Mouse (Mus musculus) spleen, adult 18-20 months (tissue): ENCODE measurements around the gene Trappc10.

Experiments used
- DNase-seq, 2 experiments: peaks; one replicate each; pipeline ENCODE4 v3.0.0; 2022; ENCODE audit warnings: mixed read lengths in 2 of 2

Trappc10 gene

GRCm38 (mm10) chr10:78244438-78245224 lies at the start of gene Trappc10:
Gene Trappc10 (minus strand): TSS chr10:78244641.
- DNase-seq = peak; percentile 82 to 86

DNA sequence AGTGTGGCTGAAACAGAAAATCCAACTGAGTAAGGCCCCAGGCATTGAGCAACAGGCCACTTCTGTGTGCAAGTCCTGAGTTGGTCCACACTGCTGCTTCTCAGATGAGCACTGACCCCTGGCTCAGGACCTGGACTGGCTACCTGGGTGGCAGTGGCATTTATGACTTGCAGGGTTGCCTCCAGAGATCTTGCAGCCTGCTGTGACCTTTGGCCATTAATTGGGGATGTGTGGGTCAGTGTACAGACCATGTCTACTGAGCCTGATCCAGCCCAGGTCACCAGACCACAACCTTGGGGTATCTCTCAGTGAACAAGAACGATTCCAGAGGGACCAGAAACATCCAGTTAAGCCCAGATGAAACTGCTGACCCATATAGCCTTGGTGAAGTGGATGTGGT lies 49.1 kb upstream of the Trappc10 start:
- DNase-seq = no peak

GRCm38 (mm10) chr10:78292381-78292780 lies 47.9 kb upstream of the Trappc10 start:
- no peak for DNase-seq

GRCm38 (mm10) chr10:78290730-78291535 lies 46.5 kb upstream of the Trappc10 start:
- no peak for DNase-seq

GRCm38 (mm10) chr10:78288896-78289295 lies 44.5 kb upstream of the Trappc10 start:
- no peak for DNase-seq

- no peak for DNase-seq
Measured at GRCm38 (mm10) chr10:78288135-78288534, 43.7 kb upstream of the Trappc10 start.

GRCm38 (mm10) chr10:78287465-78288132 lies 43.2 kb upstream of the Trappc10 start:
- DNase-seq = no peak

GRCm38 (mm10) chr10:78285959-78286358 lies 41.5 kb upstream of the Trappc10 start:
- DNase-seq = no peak

DNA sequence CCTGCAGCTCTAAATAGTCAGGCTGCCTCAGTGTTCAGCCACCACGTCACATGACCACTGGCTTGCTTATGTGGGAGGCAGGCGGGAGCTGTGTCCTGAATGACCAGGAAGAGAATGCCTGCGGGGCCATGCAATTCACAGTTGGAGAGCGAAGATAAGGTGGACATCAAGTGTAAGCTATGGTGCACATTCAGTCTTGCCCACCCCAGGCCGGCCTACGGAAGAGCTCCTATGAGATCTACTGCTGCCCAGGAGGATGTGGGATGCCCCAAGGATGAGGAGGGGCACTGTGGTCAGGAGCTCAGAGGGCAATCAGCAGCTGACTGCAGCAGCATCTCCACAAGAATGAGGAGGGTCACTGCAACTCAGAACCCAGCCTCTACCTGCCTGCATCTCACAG lies 41.0 kb upstream of the Trappc10 start:
- DNase-seq = no peak

DNA sequence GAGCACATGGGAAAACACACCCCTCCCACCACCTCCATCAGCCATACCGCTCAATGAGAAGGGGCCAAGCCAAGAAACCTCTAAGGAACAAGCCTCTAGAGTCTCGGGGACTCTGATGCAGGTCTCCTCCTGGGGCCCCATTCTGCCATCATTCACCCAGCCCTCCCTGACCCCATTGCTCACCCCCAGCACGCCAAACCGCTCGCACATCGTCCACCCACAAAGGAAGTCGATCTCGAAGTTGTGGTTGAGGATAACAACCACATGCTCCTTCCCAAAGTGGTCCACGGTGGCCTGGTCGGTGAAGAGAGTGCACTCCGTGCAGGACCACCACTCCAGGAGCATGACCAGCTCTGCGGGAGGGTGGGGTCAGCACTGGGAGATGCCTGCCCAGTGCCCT lies 40.4 kb upstream of the Trappc10 start:
- DNase-seq = no peak

- no peak for DNase-seq
Measured at GRCm38 (mm10) chr10:78282411-78282810, 38.0 kb upstream of the Trappc10 start.

DNA sequence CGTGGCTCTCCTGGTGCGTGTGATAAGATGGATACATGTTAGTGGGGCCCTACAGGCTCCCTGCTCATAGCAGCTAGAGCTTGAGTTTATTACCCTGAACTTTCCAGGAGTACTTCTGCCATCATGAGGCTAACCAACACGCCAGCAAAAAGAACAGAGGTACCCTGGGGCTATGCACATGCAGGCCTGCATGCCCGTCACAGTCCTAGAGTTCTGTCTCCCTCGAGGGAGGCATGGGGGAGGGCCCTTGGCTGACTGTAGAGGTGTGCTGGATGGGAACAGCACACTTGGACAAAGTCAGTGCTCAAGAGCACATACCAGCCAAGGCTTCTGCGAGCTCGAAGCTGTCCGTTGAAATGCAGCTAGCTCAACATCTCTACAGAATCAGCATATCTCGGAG lies 36.0 kb upstream of the Trappc10 start:
- no peak for DNase-seq

- peak in 1 of 2 experiments; percentile 46 for DNase-seq
Measured at GRCm38 (mm10) chr10:78279210-78279609, 34.8 kb upstream of the Trappc10 start.

- DNase-seq = no peak
Measured at GRCm38 (mm10) chr10:78277835-78278234, 33.4 kb upstream of the Trappc10 start.

DNA sequence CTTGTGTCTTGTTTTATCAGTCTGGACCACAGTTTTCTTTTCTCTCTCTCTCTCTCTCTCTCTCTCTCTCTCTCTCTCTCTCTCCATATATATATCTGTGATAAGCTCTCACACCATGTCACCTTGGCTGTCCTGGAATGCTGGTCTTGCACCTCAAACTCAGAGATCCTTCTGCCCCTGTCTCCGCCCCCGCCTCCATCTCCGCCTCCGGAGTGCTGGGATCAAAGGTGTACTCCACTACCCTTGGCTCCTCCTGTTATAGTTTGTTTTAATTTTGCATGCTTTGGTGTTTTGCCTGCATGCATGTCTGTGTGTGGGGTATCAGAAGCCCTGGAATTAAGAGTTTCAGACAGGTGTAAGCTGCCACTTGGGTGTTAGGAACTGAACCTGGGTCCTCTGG lies 31.8 kb upstream of the Trappc10 start:
- DNase-seq = no peak

DNA sequence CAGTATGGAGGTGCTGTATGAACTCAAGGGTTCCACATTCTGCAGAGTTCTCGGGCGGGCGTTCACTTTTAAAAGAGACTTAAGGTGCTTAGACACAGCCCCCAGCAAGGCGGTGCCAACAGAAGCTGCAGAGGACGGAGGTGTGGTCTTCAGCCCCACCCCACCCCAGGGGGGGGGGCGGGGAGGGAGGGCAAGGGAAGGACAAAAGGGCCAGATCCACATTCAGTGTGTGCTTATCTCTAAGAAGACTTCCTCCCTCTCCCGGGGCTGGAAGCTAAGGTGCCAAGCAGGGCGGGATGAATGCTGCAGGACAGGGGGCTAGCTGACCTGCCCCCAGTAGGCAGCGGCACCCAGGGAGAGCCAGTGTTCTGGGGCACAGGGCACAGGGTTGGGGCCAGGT lies 28.5 kb upstream of the Trappc10 start:
- DNase-seq = no peak

DNA sequence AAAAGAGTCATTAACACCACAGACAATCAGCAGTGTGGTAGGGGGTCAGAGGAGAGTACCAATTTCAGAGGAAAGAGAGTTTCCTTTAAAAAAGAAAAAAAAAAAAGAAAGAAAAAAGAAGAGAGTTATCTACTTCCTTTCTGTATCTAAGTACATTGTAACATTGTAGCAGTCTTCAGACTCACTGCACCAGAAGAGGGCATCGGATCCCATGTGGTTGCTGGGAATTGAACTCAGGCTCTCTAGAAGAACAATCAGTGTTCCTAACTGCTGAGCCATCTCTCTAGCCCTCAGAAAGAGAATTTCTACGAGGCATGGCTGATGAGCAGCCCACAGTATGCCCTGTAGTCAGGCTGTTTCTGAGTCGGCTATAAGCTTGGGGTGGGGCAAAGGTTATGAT lies 21.4 kb upstream of the Trappc10 start:
- DNase-seq = no peak

DNA sequence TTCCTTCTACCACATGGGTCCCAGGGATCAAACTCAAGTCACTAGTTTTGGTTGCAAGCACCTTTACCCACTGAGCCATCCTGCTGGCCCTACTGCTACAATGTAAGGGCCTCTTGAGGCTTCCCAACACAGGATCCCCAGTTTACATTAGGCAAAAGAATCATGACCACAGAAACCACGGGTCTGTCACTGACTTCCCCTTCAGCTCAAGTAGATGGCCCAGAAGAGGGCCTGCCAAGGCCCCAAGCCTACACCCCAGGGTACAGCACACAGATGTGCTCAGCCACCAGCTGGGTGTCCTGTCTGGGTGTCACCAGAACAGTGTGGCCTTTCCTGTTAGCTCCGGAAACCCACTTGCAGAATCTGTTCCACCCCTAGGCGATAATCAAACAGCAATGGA lies 20.3 kb upstream of the Trappc10 start:
- DNase-seq = peak; percentile 24 to 29

DNA sequence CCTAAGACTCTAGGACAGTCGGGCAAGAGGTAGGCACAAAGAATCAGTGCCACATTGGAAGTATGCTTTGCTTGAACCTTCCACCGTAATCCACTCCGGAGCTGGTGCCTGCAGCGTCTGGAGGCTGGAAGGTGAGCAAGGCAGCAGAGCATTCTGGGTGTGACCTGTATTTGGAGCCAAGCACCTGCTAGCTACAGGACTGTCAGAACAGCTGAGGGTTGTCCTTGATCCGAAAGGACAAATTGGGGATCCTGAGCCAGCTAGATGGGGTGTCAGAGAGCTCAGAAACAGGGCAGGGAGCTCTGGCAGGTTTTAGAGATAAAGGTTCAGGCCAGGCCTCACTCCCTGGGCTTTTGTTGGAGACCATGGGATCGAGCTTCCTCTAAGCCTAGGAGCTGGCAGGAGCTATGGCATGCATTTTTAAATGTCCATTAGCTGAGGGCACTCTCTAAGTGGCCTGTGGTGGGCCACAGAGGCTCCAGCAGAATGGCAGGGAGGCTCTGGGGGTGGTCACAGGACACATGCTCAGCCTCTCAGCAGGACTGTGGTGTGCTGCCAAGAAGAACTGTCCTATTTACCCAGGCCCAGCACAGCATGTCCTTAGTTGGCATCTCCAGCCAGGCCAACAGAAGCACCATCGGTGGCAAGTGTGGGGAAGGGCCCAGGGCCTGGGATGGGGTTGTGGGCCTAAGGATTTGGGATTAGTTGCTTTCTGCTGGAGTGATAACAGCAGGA lies 16.6 kb upstream of the Trappc10 start:
- DNase-seq = no peak

GRCm38 (mm10) chr10:78260322-78260721 lies 15.9 kb upstream of the Trappc10 start:
- no peak for DNase-seq

- no peak for DNase-seq
Measured at GRCm38 (mm10) chr10:78259702-78260101, 15.3 kb upstream of the Trappc10 start.

DNA sequence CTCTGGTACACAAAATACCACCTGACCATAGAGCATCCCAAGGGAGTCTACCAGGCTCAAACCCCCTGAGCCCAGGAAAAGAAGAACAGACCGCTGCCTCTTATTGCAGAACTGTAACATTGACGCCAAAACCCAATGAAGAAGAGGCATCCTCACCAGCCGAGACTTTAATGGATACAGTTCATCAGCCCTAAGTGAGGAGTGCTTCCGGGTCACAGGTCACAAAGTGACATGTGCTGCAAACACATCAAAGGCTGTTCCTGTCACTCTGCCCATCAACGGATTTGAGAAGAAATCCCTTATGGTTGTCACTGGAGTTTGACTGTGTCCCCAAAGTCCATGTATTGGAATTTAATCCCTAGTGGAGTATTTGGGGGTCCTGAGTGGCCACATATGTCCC lies 14.8 kb upstream of the Trappc10 start:
- DNase-seq = no peak

DNA sequence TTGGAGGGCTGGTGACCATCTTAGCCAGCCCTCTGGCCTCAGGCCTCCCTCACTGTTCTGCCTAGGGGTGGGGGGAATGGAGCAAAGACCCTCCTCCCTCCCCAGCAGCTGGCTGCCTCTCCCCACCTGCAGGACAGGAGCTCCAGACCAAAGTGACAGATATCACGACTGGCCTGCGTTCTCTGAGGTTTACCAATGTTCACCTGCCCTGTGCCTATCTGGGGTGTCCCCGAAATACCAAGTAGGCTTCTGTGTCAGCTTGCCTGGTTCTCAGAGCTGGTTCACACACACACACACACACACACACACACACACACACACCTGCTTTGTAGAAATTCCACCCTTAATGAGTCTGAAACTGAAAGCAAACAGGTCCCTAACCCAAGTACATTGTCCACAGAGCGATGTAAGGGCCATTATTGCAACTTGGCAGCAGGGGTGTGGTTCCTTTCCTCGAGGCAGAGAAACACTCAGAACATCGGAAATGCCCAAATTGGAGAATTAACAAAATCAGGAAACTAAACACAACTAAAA lies 13.8 kb upstream of the Trappc10 start:
- no peak for DNase-seq
